Mouse (Mus musculus) layer of hippocampus, adult 6 months (tissue): ENCODE results near the gene Dnase1l3. TPM values are rescaled to one million over a fixed set of nuclear protein-coding genes. Genes with fewer than 3 reads are reported as not detected.

Experiments used
- long read RNA-seq, 2 experiments: library from polyadenylated mRNA; unstranded; transcript quantifications; one replicate each; pipeline ENCODE4 v2.0.0; 2019 to 2020
- polyA plus RNA-seq: library from polyadenylated mRNA; unstranded; fragments of <200 nt; fragmentation: Nextera tagmentation; gene quantifications from 2 replicates; pipeline ENCODE4 v1.2.3, GENCODE M21; 2021

The Dnase1l3 gene
- 0.23 and 0.36 TPM in 2 replicates for polyA plus RNA-seq
- long read RNA-seq, experiment 1: 0 reads
- long read RNA-seq, experiment 2: 0 reads

GRCm38 (mm10) chr14:7994271-7994767, at the start of gene Dnase1l3:
Gene Dnase1l3, minus strand, starts transcription at chr14:7994573.

GRCm38 (mm10) chr14:8002432-8003092, 8.2 kb upstream of the Dnase1l3 start, which contains the start of gene Abhd6:
Gene Abhd6, plus strand, starts transcription at chr14:8002902.

GRCm38 (mm10) chr14:7957049-7957448, 37.3 kb downstream of the Dnase1l3 start, which contains the start of gene Gm45521:
Gene Gm45521, plus strand, starts transcription at chr14:7957288.

Other genes with a start within 250 kb of the Dnase1l3 start
- gene Gm26661, start 203.0 kb downstream of the Dnase1l3 start, polyA plus RNA-seq: not detected in 2 replicates
- 1.5 and 1.9 TPM in 2 replicates for gene Flnb, start 176.6 kb downstream of the Dnase1l3 start, polyA plus RNA-seq
- not detected in 2 replicates for gene Gm45521, start 37.3 kb downstream of the Dnase1l3 start, polyA plus RNA-seq
- 99.6 and 106 TPM in 2 replicates for gene Abhd6, start 8.3 kb upstream of the Dnase1l3 start, polyA plus RNA-seq
- 35.0 and 35.5 TPM in 2 replicates for gene Rpp14, start 85.8 kb upstream of the Dnase1l3 start, polyA plus RNA-seq
- 13.0 and 14.5 TPM in 2 replicates for gene Pxk, start 103.6 kb upstream of the Dnase1l3 start, polyA plus RNA-seq
- 156 and 174 TPM in 2 replicates for gene Pdhb, start 178.5 kb upstream of the Dnase1l3 start, polyA plus RNA-seq
- gene Kctd6, start 219.6 kb upstream of the Dnase1l3 start, polyA plus RNA-seq: 18.9 and 22.5 TPM in 2 replicates